Mouse (Mus musculus): Measurements from ENCODE around the gene Adgrl3.
A peak's percentile ranks its signal among the peaks of the same experiment; 100 is the strongest.

Gene Adgrl3

DNA sequence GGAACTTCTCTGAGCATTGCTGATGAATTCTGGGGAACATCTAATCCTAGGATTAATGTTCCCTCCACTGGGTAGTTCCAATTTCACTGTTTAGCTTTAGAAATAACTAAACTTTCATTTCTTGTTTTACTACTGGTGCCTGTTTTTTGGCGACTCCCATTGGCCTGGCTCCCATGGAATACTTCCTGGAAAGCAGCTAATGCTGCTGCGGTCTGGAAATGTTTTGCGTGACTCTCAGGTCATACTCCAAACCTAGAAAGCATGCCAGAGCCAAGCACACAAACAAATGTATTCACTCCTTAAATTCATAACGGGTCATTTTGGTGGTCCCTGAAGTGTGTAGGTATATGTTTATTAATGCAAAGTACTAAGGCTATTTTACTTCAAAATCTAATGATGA is 666.9 kb downstream of the Adgrl3 start:
- DNase-seq, result no peak

GRCm38 (mm10) chr5:81729620-81730019 is 709.7 kb downstream of the Adgrl3 start:
- no peak for DNase-seq

- peak; percentile 77 to 84 for DNase-seq
Observed at GRCm38 (mm10) chr5:81736008-81736407, 716.1 kb downstream of the Adgrl3 start.

- no peak for DNase-seq
Observed at GRCm38 (mm10) chr5:81738286-81739032, 718.5 kb downstream of the Adgrl3 start.

- no peak for DNase-seq
Observed at GRCm38 (mm10) chr5:81752426-81752825, 732.5 kb downstream of the Adgrl3 start.

DNA sequence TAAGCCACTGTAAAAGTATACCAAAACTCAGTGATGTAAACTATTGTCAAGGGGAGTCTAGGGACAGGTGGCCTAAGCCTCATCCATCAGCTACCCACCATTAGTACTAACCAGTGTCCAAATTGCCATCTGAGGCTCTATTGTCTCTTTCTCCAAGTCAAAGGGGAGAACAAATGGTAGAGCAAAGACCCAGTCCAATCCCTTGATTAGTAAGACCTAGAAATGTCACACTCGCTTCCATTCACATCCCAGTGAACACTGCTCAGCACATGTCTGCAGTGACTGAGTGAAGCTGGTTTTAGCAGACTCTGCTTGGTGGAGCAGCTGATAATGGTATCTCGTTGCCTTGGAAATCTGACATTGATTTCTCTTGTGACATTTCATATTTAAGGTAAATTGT is 735.8 kb downstream of the Adgrl3 start:
- DNase-seq, result no peak

DNA sequence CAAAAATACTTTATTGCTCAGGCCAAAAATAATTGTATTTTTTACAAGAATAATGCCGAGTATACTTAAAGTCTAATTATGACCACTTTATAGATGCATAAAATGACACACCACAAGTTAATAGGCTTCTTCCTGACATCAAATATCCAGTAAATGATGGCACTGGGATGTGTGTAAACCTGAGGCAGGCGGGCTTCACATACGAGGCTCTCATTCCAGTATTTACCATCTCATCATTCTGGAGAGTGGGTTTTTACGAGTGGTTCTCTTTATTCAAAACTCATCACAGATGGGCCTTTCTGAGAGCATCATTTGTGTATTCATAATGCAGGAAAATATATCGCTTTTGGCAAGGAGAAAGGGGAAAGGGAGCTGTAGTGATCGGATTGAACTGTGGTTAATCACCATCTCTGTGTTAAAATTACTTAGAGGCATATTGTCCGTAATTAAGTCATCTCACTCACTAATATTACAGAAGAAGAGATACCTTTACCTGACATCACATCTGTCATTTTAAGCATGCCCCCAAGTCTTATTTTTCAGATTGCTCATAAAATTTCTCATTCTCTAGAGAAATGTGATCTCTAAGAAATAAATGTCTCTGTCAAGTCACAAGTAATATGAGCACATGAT is 737.3 kb downstream of the Adgrl3 start:
- no peak for DNase-seq

- DNase-seq, result no peak
Observed at GRCm38 (mm10) chr5:81776234-81776633, 756.3 kb downstream of the Adgrl3 start.

DNA sequence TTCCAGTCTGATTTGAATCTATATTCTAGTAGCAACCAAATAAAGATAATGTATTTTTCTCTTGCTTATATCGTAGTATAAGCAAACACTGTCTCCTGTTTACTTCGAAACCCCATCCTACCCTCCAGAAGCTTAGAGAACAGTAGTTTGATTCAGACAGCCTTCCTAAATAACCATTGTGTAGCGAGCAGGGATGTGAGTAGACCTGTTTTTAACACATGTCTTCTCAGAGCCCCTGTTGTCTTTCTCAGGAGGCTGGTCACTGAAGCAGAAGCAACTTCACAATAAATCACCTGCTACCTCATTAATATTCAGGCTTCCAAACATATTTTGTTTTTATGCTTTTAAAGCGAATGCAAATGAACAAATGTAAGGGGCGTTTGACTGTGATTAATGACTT is 756.8 kb downstream of the Adgrl3 start:
- DNase-seq, result no peak

GRCm38 (mm10) chr5:81784770-81785169 is 764.8 kb downstream of the Adgrl3 start:
- no peak for DNase-seq

DNA sequence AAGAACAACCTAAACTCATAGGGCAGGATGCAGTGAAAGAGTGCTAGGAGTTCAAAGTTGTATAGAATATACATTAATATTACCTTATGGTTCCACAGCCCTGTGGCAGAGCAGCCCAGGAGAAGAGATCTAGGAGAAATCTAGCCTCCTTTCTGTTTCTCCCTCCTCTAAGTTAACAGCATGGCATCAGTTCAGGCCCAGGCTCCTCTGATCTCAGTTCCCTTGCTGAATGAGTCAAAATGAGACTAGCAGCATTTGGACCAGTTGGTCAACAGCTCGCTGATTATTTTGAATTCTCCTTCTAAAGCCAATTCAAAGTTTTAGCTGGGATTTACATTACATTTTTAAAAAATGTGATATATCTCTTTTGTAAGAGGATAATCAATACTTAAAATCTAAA is 770.8 kb downstream of the Adgrl3 start:
- DNase-seq, result no peak

GRCm38 (mm10) chr5:81794125-81794524 is 774.2 kb downstream of the Adgrl3 start:
- DNase-seq, result no peak

- DNase-seq, result no peak
Observed at GRCm38 (mm10) chr5:81794601-81795000, 774.7 kb downstream of the Adgrl3 start.

- no peak for DNase-seq
Observed at GRCm38 (mm10) chr5:81796128-81796527, 776.2 kb downstream of the Adgrl3 start.

DNA sequence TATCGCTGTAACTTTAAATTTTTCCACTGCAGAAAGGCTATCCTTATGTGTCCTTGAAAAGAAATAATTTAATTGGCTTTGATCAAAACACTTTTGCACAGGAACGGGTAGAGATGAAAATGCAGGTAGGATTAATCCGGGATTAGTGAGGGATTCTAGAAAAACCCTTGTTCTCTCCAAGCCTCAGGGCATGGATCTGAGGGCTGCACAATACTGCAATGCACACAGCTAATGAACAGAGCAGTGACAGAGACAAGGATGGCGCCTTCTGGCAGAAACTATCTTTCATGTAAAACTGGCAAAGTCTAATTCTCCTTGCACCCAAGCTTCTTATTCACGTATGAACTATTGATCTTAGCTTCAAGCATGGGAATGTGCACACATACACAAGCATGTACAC is 791.0 kb downstream of the Adgrl3 start:
- no peak for DNase-seq

GRCm38 (mm10) chr5:81832076-81832475 is 812.1 kb downstream of the Adgrl3 start:
- no peak for DNase-seq

GRCm38 (mm10) chr5:81832679-81833078 is 812.7 kb downstream of the Adgrl3 start:
- DNase-seq, result no peak

- DNase-seq, result no peak
Observed at GRCm38 (mm10) chr5:81837860-81838259, 817.9 kb downstream of the Adgrl3 start.

- DNase-seq, result no peak
Observed at GRCm38 (mm10) chr5:81843798-81844197, 823.9 kb downstream of the Adgrl3 start.

- DNase-seq, result no peak
Observed at GRCm38 (mm10) chr5:81870336-81870735, 850.4 kb downstream of the Adgrl3 start.

Measured in cerebellum, adult 18-20 months (tissue).